Mouse (Mus musculus): ENCODE measurements around the gene A730071L15Rik. TPM values are rescaled to one million over a fixed set of nuclear protein-coding genes. Genes with fewer than 3 reads are reported as not detected.

A730071L15Rik gene
- total RNA-seq, 2 experiments from 2014 or later = not detected

DNA sequence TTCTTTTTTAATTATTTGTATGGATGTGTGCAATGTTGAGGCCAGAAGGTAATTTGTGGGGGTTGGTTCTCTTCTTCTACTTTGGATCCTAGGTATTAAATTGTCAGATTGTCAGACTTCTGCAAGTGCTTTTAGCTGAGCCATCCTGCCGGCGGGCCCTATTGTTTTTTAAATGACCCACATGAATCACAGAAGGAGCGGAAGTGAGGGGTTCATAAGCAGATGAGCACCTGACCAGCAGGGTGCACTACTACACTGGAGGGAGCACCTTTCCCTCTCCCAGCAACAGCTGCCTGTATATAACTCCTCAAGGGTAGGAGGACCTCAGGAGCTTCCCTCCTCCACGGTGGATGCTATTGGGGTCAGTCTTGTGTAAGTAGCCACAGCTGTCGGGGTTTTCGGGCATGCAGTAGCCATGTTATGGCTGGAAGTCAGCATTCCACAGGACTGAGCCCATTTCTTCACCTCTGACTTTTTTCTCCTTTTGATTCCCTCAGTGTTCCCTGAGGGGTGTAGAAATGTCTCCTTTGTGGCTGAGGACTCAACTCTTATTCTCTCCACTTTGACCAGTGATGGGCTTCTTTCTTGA is 18.9 kb upstream of the A730071L15Rik start:
- ATAC-seq (replicated peaks; ENCODE audit: poor library complexity, severe bottlenecking) = no peak

DNA sequence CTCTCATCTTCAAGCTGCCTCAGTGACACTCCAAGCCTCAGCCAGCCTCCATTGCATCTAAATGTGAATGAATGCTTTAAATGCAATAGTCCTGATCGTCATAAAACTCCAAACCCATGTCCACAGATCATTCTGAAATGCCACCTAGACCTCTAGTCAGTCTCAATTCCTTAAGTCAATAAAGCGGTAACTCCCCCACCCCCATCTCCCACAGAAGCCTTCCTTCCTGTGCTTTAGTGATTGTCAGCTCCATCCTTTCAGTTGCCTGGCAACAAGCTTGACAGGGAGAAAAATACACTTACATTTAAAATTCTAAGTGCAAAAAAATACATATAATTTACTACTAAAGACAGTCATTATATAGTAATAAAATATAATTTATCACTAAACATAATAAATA is 16.6 kb upstream of the A730071L15Rik start:
- no peak for ATAC-seq (replicated peaks; ENCODE audit: poor library complexity, severe bottlenecking)

DNA sequence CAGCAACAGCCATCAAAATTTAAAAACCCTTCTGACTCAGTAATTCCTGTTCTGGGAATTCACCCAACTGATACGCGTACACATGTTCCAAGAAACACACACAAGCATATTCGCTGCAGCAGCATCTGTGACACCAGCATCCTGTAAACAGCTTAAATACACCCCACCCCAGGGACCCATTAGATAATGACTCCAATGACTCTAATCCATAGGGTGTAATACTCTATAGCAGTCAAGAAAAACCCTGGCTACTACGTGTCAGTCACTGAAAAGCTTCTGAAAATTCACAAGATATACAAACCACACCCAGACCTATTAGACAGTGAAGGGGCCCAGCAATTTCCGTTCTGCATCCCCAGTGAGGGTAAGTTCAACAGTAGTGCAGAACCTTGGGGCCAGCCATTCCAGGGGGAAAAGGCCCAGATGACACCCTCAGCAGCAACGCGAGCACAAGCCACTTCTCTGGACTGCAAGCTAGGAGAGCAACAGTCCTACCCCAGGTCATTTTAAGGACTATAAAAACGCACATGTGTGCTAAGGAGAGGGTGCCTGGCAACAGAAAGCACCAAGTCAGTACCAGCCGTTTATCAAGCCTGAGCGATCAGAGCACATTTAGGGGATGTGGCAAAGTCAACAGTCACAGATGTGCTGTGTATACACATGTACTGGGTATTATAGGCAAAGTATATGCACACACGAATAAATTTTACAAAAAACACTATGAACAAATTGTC is 15.5 kb upstream of the A730071L15Rik start:
- no peak for ATAC-seq (replicated peaks; ENCODE audit: poor library complexity, severe bottlenecking)

- ATAC-seq (replicated peaks; ENCODE audit: poor library complexity, severe bottlenecking) = no peak
Observed at GRCm38 (mm10) chr11:6187399-6187798, 12.4 kb upstream of the A730071L15Rik start.

- peak; percentile 90 for ATAC-seq (replicated peaks; ENCODE audit: poor library complexity, severe bottlenecking)
Observed at GRCm38 (mm10) chr11:6187878-6188277, 12.0 kb upstream of the A730071L15Rik start.

- no peak for ATAC-seq (replicated peaks; ENCODE audit: poor library complexity, severe bottlenecking)
Observed at GRCm38 (mm10) chr11:6196780-6197179, 3.0 kb upstream of the A730071L15Rik start.

DNA sequence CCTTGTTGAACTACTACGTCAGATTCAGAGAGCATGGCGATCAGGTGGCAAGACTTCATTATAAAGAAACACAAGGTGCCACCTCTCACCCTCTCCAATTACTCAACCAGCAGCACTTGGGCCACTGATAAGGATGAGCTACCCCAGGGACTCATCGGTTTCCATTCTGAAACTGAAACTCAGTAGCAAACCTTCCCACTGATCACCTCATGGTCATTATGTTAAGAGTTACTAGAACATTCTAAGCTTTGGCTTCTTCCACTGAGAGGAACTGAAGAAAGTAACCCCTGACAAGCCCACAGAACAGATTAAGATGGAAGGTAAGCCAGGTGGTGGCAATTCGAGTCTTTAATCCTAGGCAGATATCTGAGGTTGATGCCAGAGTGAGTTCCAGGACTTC is 1.4 kb upstream of the A730071L15Rik start:
- ATAC-seq (replicated peaks; ENCODE audit: poor library complexity, severe bottlenecking) = no peak

- ATAC-seq (replicated peaks; ENCODE audit: poor library complexity, severe bottlenecking) = peak; percentile 93
Observed at GRCm38 (mm10) chr11:6200087-6200569, 299 bp downstream of the A730071L15Rik start, which contains the start of gene Nudcd3. Gene Nudcd3, minus strand, starts transcription at chr11:6200415.

DNA sequence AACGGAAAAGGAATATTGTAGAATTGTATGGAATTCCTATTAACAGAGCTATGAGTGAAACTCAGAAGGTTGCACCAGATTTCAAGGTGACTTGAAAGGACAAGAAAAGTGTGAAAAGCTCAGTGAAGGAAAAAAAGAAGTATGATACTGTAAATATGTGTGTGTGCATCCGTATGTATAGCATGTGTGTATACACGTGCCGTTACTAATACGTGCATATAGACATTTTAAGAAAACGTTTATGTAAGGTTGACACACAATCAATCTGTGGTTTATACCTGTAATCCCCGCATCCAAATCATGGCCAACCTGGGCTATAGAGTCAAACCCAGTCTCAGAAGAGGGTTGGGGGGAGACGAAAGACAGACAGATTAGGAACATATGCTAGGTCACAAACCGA is 741 bp downstream of the A730071L15Rik start:
- no peak for ATAC-seq (replicated peaks; ENCODE audit: poor library complexity, severe bottlenecking)

DNA sequence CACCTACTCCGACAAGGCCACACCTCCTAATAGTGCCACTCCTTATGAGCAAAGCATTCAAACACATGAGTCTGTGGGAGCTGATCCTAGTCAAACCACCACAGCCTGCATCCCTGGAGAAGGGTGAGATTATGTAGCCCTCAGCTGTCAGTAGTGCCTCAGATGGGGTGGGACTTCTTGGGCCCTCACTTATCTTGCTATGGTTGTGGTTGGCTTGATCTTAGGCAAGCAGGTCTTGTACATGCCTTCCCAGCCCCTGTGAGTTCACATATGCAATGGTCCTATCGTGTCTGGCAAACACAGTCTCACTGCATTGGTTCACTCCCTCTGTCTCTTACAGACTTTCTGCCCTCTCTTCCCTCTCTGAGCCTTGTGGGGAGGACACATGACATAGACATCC is 7.3 kb downstream of the A730071L15Rik start:
- ATAC-seq (replicated peaks; ENCODE audit: poor library complexity, severe bottlenecking) = no peak

DNA sequence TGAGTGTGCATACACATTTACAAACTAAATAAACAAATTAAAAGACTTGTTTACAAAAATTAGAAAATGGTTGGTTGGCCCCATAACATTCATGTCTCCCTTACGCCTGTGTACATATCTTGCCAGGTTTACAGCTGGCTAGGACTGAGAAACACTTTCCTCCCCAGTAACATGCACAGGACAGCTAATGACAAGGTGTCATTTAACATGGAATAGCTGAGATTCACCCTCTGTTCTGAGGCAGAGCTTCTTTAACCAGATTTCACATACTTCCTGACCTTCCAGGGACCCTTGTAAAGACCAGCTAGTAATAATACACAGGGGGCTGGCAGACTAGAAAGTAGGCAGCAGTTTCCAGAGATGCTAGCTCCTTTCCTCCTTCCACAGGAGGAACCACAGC is 8.3 kb downstream of the A730071L15Rik start:
- no peak for ATAC-seq (replicated peaks; ENCODE audit: poor library complexity, severe bottlenecking)

DNA sequence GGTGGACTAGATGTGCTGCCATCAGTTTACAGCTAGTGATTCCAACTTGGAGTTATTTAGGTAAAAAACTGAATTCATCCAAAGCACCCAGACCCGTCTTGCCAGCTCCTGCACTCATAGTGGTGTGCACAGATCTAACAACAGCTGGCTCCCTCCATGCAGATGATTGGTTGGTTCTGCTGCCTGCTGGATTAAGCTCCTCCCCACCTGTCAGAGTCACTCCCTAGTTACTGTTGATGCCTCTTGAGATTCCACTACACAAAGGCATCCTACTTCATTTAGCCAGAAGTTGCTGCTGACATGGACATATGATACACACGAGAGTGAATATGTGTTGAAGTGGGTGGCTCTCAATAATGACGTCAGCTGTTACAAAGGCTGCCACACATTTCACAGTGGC is 17.0 kb downstream of the A730071L15Rik start:
- ATAC-seq (replicated peaks; ENCODE audit: poor library complexity, severe bottlenecking) = no peak

- ATAC-seq (replicated peaks; ENCODE audit: poor library complexity, severe bottlenecking) = peak; percentile 22; the same call in 1 of the 2 replicates
Observed at GRCm38 (mm10) chr11:6218189-6218896, 18.5 kb downstream of the A730071L15Rik start.

- no peak for ATAC-seq (replicated peaks; ENCODE audit: poor library complexity, severe bottlenecking)
Observed at GRCm38 (mm10) chr11:6219967-6220366, 20.1 kb downstream of the A730071L15Rik start.

DNA sequence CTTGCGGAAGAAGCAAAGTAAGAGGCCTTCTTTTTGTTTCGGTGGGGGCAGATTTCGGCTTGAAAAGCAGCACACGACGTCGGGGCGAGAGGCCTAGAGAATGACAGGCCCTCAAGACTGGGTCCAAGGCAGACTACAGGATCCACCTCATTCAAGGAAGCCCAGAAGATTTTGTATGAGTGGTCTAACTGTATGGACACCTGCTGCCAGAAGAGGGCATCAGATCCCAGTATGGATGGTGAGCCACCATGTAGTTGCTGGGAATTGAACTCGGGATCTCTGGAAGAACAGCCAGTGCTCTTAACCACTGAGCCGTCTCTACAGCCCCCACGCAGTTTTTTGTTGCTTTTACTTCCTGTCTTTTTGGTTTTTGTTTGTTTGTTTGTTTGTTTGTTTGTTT is 22.4 kb downstream of the A730071L15Rik start:
- ATAC-seq (replicated peaks; ENCODE audit: poor library complexity, severe bottlenecking) = no peak

GRCm38 (mm10) chr11:6224541-6225229 is 24.9 kb downstream of the A730071L15Rik start:
- ATAC-seq (replicated peaks; ENCODE audit: poor library complexity, severe bottlenecking) = no peak

DNA sequence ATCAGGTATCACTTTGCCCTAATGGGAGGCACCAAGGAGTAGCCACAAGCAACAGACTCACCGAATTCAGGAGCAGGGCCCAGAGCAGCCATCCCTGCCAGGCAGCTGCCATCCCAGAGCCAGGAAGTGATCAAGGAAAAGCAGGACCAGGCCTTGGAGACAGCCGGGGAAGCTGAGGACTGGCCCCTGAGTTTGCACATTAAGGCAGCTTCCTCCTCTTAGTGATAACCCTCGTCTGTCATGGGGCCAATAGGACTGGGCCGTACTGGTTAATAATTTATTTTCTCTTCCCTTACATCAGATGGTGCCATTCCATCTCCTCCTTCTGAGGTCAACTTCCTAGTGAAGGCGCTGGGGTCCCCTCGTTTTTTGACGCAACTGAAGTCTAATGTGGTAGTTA is 30.2 kb downstream of the A730071L15Rik start, which contains the start of gene Npc1l1:
Gene Npc1l1 (minus strand): TSS at position 132 of the 400 bp plus-strand sequence.
- no peak for ATAC-seq (replicated peaks; ENCODE audit: poor library complexity, severe bottlenecking)

DNA sequence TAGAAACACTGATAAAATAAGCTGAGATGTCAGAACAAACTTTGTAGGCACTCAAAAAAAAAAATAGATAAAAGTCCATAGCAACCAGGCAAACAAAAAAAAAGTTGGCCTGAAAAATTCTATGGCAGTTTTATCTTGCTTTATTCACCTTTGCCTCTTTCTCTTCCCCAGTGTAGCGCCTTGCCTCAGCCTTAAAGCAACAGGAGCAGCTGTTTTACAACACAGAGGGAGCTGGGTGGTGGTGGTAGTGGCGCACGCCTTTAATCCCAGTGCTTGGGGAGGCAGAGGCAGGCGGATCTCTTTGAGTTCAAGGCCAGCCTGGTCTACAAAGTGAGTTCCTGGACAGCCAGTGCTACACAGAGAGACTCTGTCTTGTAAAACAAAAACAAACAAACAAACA is 33.2 kb downstream of the A730071L15Rik start:
- no peak for ATAC-seq (replicated peaks; ENCODE audit: poor library complexity, severe bottlenecking)

DNA sequence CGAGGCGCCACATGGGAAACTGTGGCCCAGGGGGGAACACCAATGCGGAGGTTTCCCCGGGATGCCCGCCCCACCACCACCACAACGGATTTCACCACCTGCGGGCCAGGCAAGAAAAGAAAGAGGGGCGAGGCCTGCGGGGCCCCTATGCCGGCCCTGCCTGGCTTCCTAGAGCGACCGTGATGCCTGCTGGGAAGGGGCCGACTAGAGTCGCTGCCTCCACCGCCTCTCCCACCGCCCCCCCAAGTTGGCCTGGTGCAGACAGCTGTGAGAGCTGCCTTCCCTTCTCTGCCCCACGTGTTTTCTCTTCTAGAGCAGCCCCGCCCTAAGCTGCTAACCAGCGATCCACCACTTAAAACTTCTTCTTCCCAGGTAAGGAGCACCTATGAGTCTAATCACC is 44.9 kb downstream of the A730071L15Rik start:
- ATAC-seq (replicated peaks; ENCODE audit: poor library complexity, severe bottlenecking) = no peak
